Mouse (Mus musculus): ENCODE data around the gene Smc5. TPM values are rescaled to one million over a fixed set of nuclear protein-coding genes. Genes with fewer than 3 reads are reported as not detected.

Gene Smc5
- polyA plus RNA-seq (2012): 0.23 and 0.42 TPM in 2 replicates

DNA sequence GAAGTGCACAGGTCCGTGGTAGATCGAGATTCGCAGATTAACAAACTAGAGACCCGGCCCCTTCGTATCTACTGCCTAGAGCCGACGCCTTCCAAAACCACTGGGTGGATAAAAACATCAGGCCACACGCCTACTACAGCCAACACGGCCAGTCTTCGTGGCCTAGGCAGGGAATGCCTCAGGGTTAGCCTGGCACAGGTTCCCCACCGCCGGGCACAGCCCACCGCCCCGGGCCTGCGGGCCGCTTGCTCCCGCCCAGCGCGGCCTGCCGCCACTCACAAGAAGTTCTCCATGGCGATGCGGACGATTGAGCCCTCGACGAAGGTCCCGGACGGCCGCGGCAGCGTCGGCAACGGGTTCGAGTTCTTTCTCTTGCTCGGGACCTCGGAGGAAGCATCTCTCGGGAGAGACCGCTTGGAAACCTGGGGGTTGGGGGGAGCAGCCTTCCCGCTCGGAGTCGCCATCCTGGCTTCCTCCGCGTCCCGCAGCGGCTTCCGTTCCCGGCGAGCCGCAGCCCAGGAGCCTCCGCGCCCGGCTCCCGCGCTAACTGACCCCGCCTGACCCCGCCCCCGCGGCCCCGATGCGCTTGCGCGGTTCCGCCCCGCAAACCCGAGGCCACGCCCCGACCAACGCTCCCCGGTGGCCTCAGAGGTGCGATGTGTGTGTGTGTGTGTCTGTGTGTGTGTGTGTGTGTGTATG is at the start of gene Smc5:
Gene Smc5 (minus strand): TSS at position 543 of the 699 bp plus-strand sequence.
- Histone ChIP-seq H3K36me3 (ENCODE audit: control insufficient read depth) (peaks cover 15% of the 10 kb centered on the region), H3K4me1 (ENCODE audit: control insufficient read depth) (peaks cover 25% of the 10 kb centered on the region), H3K9me3 (ENCODE audit: control insufficient read depth, low read length) (no peaks in the 10 kb centered on the region), H3K4me3 (replicated peaks) (peak within 1 kb of the TSS; percentile 78), H3K27me3 (ENCODE audit: control insufficient read depth) (no peaks in the 10 kb centered on the region)
- TF ChIP-seq TAL1 (IDR thresholded peaks at IDR 0.05; ENCODE audit: low read length) (no peak), GATA1 (IDR thresholded peaks at IDR 0.05; ENCODE audit: low read length) (no peak; the same call in 1 of the 2 replicates)

DNA sequence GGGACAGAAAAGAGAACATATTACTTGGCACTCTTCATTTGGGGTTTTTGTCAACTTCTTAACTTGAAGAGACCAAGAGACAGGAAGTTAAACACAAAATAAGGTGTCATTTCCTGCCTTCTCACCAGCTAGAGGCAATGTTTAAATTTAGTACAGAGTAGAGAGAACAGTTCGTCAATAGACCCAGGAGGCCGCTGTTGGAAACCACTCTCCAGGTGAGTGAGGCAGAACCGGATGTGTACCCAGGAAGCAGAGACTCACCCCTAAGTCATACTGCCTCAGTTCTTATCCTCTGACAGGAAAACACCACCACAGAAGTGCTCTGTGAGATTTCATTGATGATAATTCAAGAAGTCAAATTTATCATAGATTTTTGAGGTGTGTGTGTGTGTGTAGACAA is 49.4 kb upstream of the Smc5 start:
- no peaks in the 10 kb centered on the region for H3K4me1 ChIP-seq (ENCODE audit: control insufficient read depth)
- no peaks in the 10 kb centered on the region for H3K9me3 ChIP-seq (ENCODE audit: control insufficient read depth, low read length)
- TF ChIP-seq GATA1 (IDR thresholded peaks at IDR 0.05; ENCODE audit: low read length): no peak
- no peak for TF ChIP-seq TAL1 (IDR thresholded peaks at IDR 0.05; ENCODE audit: low read length)
- no peaks in the 10 kb centered on the region for H3K27me3 ChIP-seq (ENCODE audit: control insufficient read depth)
- H3K4me3 ChIP-seq (replicated peaks): no peak overlapping the region
- H3K36me3 ChIP-seq (ENCODE audit: control insufficient read depth): no peaks in the 10 kb centered on the region

DNA sequence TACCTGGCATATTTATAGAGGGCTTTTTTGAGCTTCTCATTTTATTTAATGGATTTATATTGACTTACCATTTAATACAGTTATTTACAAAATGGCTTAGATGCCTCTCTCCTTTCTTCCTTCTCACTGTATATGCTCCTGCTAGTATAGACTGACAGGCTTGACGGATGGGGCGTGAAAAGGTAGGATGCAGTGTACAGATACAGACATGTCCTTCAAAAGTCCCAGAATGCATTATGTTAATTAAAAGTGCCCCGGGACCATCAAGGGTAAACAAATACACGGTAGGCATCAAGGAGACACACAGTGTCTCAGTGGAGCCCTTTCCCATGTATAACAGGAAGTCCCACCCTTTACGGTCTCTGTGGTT is 44.3 kb upstream of the Smc5 start:
- no peaks in the 10 kb centered on the region for H3K9me3 ChIP-seq (ENCODE audit: control insufficient read depth, low read length)
- H3K36me3 ChIP-seq (ENCODE audit: control insufficient read depth): no peaks in the 10 kb centered on the region
- no peak for TF ChIP-seq TAL1 (IDR thresholded peaks at IDR 0.05; ENCODE audit: low read length)
- TF ChIP-seq GATA1 (IDR thresholded peaks at IDR 0.05; ENCODE audit: low read length): no peak
- no peaks in the 10 kb centered on the region for H3K4me1 ChIP-seq (ENCODE audit: control insufficient read depth)
- H3K4me3 ChIP-seq (replicated peaks): no peak overlapping the region
- no peaks in the 10 kb centered on the region for H3K27me3 ChIP-seq (ENCODE audit: control insufficient read depth)

DNA sequence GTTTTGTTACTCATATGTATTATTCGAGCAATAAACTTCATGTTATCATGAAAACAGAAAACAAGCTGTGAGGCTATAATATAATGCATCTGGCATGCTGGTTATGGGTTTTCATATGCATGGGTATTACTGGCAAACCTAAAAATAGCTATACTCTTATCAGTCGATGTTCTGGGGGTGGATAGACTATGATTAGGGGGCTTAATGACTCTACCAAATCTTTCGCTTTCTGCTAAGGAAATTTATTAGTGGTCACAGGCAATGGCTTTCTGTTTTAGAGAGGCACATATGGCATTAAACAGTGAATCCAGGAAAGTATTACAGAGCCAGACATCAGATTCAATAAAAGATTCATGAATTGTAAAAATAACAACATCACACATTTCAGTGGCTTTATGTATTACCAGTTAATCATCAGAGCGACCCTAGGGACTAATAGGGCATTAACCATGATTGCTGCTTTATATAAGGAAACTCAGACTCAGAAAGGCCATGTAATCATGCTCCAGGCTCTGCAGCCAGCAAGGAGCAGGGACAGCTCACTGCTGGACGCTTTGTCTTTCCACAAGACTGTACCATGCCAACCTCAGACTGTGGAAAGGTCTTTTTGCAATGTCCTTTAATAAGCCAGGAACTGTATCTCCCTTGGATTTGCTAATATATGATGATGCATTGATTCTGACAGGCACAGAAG is 43.7 kb upstream of the Smc5 start:
- Histone ChIP-seq H3K27me3 (ENCODE audit: control insufficient read depth) (no peaks in the 10 kb centered on the region), H3K4me1 (ENCODE audit: control insufficient read depth) (no peaks in the 10 kb centered on the region), H3K4me3 (replicated peaks) (no peak overlapping the region), H3K9me3 (ENCODE audit: control insufficient read depth, low read length) (no peaks in the 10 kb centered on the region), H3K36me3 (ENCODE audit: control insufficient read depth) (no peaks in the 10 kb centered on the region)
- TF ChIP-seq TAL1 (IDR thresholded peaks at IDR 0.05; ENCODE audit: low read length) (no peak), GATA1 (IDR thresholded peaks at IDR 0.05; ENCODE audit: low read length) (no peak)

DNA sequence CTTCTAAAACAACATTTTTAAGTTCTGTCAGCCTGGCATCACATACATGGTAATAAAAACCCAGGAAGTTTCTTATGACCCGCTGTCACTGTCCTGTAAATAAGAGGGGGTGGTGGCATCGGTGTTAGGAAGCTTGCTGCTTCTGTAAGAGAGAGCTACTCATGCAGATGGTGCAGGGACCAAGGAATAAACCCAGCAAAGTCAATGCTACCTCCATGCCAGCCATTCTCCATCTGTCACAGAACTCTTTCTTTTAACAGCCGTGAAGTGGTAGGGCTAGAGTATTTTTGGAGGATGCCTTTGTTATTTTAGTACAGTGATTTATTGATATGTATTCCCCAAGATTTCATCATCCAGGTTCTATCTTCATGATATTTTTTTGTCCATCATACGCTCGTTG is 43.2 kb upstream of the Smc5 start:
- TF ChIP-seq TAL1 (IDR thresholded peaks at IDR 0.05; ENCODE audit: low read length): no peak
- no peak for TF ChIP-seq GATA1 (IDR thresholded peaks at IDR 0.05; ENCODE audit: low read length)
- H3K4me1 ChIP-seq (ENCODE audit: control insufficient read depth): no peaks in the 10 kb centered on the region
- H3K9me3 ChIP-seq (ENCODE audit: control insufficient read depth, low read length): no peaks in the 10 kb centered on the region
- no peaks in the 10 kb centered on the region for H3K27me3 ChIP-seq (ENCODE audit: control insufficient read depth)
- H3K36me3 ChIP-seq (ENCODE audit: control insufficient read depth): no peaks in the 10 kb centered on the region
- H3K4me3 ChIP-seq (replicated peaks): no peak overlapping the region

DNA sequence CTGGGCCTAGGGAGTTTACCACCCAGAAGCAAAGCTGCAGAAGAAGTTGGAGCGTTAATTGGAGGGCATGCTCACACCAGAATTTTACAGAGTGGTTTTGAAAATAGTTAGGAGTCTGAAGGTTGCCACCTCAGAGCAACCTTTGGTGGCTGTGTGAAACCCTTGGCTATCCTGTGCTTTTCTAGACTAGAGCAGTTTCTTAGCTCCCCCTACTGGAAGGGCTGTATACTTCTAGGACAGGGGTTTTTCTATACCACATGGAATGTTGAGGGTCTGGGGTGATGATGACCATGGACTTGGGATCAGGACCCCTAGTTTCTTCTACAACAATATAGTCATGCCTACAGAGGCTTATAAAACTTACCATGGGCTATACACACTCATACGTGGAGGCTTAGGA is 36.3 kb upstream of the Smc5 start:
- TF ChIP-seq TAL1 (IDR thresholded peaks at IDR 0.05; ENCODE audit: low read length): no peak
- TF ChIP-seq GATA1 (IDR thresholded peaks at IDR 0.05; ENCODE audit: low read length): no peak
- Histone ChIP-seq H3K4me3 (replicated peaks) (no peak overlapping the region), H3K9me3 (ENCODE audit: control insufficient read depth, low read length) (no peaks in the 10 kb centered on the region), H3K27me3 (ENCODE audit: control insufficient read depth) (no peaks in the 10 kb centered on the region), H3K4me1 (ENCODE audit: control insufficient read depth) (no peaks in the 10 kb centered on the region), H3K36me3 (ENCODE audit: control insufficient read depth) (no peaks in the 10 kb centered on the region)

DNA sequence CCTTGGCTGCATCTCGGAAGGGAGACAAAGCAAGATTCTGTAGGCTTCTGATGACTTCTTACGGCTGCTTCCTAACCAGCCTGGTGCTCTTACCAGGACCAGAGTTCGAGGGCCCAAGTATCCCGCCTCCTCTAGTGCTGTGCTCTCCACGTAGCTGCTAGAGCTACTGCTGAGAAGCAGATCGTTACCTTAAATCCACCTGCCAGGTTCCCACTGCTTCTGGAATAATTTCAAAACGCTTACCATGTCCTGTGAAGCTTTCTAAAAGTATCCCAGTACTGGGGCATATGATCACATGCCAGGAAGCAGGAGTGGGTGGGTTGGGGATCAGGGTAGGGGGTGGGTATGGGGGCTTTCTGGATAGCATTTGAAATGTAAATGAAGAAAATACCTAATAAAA is 33.0 kb upstream of the Smc5 start:
- Histone ChIP-seq H3K4me1 (ENCODE audit: control insufficient read depth) (no peaks in the 10 kb centered on the region), H3K4me3 (replicated peaks) (no peak overlapping the region), H3K27me3 (ENCODE audit: control insufficient read depth) (no peaks in the 10 kb centered on the region), H3K36me3 (ENCODE audit: control insufficient read depth) (no peaks in the 10 kb centered on the region), H3K9me3 (ENCODE audit: control insufficient read depth, low read length) (no peaks in the 10 kb centered on the region)
- TF ChIP-seq TAL1 (IDR thresholded peaks at IDR 0.05; ENCODE audit: low read length) (no peak), GATA1 (IDR thresholded peaks at IDR 0.05; ENCODE audit: low read length) (no peak)

DNA sequence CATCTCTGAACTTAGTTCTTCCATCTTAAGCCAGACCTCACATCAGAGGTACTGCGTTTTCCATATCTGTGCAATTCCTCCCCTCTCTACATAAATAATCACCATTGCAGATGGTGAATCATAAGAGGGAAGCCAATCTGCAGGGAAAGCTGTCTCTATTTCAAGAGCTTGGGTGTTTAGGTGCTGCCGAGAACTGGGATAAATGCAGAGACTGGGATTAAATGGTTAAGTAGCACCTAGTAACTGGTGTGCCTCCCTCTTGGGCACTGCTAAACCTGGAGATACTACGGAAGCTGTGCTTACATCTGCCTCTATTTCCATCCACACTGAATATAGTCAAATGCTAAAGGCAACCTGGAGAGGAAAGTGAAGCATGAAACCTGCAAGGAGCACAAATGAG is 26.3 kb upstream of the Smc5 start:
- TF ChIP-seq TAL1 (IDR thresholded peaks at IDR 0.05; ENCODE audit: low read length) (no peak), GATA1 (IDR thresholded peaks at IDR 0.05; ENCODE audit: low read length) (no peak)
- no peaks in the 10 kb centered on the region for H3K9me3 ChIP-seq (ENCODE audit: control insufficient read depth, low read length)
- H3K36me3 ChIP-seq (ENCODE audit: control insufficient read depth): no peaks in the 10 kb centered on the region
- H3K27me3 ChIP-seq (ENCODE audit: control insufficient read depth): no peaks in the 10 kb centered on the region
- no peak overlapping the region for H3K4me3 ChIP-seq (replicated peaks)
- H3K4me1 ChIP-seq (ENCODE audit: control insufficient read depth): no peaks in the 10 kb centered on the region

DNA sequence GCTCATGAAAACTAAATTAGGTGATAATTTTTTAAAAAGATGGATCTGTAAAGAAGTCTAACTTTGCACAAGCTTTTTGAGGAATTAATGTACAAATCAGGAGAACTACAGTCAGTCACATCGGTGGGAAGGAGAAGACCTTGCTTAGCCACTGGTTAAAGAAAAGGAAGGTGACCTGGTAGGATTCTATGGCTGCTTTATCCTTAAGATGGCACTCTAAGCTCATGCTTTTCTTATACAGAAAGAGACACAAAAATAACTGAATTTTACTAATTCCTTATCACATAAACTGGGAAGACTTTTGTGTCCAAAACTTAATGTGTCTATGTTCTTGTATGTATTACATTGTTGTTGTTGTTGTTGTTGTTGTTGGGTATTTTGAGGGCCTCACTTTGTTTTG is 25.2 kb upstream of the Smc5 start:
- Histone ChIP-seq H3K9me3 (ENCODE audit: control insufficient read depth, low read length) (no peaks in the 10 kb centered on the region), H3K4me1 (ENCODE audit: control insufficient read depth) (no peaks in the 10 kb centered on the region), H3K4me3 (replicated peaks) (no peak overlapping the region), H3K27me3 (ENCODE audit: control insufficient read depth) (no peaks in the 10 kb centered on the region), H3K36me3 (ENCODE audit: control insufficient read depth) (no peaks in the 10 kb centered on the region)
- TF ChIP-seq GATA1 (IDR thresholded peaks at IDR 0.05; ENCODE audit: low read length) (no peak), TAL1 (IDR thresholded peaks at IDR 0.05; ENCODE audit: low read length) (no peak)

Measured in erythroblast, embryonic 14.5 days (primary cell).